Mouse (Mus musculus) cerebellum, adult 11-12 months (tissue): Measurements from ENCODE around the gene Tmem139.
A peak's percentile ranks its signal among the peaks of the same experiment; 100 is the strongest.

Experiments
- DNase-seq: peaks from one replicate; pipeline ENCODE4 v3.0.0; 2022

Tmem139 gene

DNA sequence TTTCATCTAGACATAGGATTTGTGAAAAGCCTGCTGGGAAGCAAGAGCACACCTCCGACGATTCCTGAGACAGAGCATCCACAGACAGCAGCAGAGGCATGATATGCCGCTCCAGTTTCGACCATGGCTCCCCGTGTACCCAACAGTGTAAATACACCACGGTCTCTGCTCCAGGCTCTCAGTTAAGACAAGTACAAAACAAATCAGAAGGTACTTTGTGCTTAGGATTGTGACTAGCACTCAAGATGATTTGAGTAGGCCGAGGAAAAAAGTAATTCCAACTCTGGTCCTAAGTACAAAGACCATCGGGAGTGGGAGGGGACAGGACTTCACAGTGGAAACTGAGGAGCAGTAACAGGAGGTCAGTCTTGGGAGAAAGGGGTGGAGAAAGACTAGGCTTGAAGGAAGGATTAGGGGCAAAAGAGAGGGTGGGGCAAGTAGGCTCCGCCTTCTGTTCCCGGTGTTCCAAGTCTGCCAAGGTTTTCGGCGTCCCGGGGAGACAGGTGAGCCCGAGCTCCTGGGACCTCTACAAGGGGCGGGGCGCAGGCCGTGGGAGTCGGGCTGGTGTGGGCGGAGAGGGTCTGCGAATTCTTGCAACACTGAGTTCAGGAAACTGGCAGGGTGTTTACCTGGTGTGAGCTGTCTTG is at the start of gene Tmem139:
TSS of gene Tmem139 (plus strand) at position 447 of the 647 bp plus-strand sequence.
- DNase-seq = no peak

DNA sequence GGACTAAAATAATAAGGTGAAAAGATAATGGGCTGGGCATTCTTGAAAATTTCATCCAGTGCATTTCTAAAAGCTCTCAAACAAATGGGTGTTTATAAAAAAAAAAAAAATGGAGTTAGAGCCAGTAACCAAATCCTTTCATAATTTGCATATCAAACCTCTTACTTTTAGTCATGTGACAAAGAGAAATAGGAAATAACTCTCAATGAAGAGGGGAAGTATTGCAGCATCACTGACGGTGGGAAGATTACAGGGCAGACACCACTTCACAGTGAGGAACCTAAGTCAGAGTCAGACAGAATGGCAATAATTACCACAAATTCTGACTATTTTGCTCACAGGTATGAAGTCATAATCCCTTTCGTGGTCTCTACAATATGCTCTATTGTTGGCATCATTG is 46.7 kb upstream of the Tmem139 start, which contains the start of gene Tas2r144:
TSS of gene Tas2r144 (plus strand) at position 301 of the 400 bp plus-strand sequence.
- DNase-seq = no peak

- no peak for DNase-seq
These were observed 39.5 kb upstream of the Tmem139 start for GRCm38 (mm10) chr6:42222286-42222685.

GRCm38 (mm10) chr6:42225046-42225445 is 36.7 kb upstream of the Tmem139 start:
- no peak for DNase-seq

DNA sequence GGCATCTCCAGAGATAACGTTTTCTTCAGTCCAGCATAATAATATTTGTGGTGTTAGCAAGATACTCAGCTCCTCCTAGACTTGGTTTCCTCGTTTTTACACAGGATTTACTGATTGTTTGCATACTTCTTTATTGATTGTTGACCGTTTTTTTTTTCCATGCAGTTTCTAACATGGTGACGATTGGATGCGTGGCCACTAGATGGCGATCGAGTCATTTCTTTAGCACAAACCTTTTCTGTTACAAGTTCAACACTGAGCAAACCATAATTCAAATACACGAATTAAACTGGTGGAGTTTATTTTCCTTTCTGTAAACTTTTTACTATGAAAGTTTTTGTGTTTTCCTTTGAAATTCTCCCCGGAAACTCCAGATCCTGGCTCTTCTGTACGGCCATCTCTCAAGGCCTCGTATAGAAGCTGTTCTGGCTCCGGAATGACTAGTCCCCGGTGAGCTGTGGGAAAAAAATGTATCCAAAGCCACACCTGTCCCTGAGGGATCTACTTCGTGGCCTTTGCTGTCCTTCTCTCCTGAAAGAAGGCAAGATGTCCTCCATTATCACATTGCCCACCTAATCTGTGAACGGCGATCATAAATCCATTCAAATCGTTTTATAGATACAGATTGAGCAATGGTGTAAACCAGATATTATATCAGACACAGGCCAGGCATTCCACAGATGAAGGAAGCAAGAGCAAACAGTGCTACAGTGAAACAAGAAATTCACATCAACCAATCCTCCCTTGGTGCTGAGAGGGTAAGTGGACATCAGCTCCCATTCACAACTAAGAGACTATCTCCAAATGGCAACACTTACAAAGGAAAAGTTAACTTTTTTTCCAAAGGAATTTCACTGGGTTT is 34.3 kb upstream of the Tmem139 start:
- DNase-seq = peak; percentile 13

GRCm38 (mm10) chr6:42229610-42230009 is 32.2 kb upstream of the Tmem139 start:
- DNase-seq = no peak

GRCm38 (mm10) chr6:42231191-42231590 is 30.6 kb upstream of the Tmem139 start:
- no peak for DNase-seq

GRCm38 (mm10) chr6:42237276-42237805 is 24.4 kb upstream of the Tmem139 start:
- DNase-seq = no peak

- DNase-seq = no peak
These were observed 20.3 kb upstream of the Tmem139 start for GRCm38 (mm10) chr6:42241311-42242045.

DNA sequence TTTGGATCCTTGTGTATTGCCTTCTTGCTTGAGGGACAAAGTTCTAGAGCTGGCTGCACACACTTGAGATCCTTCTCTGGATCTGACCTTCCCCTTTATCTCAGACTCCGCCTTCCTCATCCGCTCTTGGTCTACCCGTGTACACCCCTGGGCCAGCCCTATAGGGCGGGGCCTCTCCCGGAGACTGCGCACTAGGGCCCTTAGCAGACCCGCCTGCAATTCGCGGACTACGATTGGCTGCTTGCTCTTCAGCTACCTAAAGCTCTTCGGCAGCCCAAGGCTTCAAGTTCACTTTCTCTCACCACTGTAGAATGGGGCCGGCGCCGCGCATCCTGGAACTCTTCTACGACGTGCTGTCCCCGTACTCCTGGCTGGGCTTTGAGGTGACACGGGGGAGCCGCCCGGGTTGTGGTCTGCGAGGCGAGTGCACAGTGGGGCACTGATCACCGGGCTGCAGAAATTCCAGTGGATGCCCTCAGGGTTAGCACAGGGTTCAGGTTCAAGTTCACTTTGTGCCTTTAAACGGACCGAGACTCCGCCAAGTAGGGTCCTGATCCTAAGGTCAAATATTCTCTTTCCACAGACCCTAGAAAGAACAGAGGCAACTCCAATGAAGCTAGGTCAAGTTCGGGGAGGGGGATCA is 15.9 kb upstream of the Tmem139 start, which contains the start of gene Gstk1:
TSS of gene Gstk1 (plus strand) at position 225 of the 643 bp plus-strand sequence.
- peak; percentile 75 for DNase-seq

- DNase-seq = no peak
These were observed 14.6 kb upstream of the Tmem139 start for GRCm38 (mm10) chr6:42247173-42247572.

DNA sequence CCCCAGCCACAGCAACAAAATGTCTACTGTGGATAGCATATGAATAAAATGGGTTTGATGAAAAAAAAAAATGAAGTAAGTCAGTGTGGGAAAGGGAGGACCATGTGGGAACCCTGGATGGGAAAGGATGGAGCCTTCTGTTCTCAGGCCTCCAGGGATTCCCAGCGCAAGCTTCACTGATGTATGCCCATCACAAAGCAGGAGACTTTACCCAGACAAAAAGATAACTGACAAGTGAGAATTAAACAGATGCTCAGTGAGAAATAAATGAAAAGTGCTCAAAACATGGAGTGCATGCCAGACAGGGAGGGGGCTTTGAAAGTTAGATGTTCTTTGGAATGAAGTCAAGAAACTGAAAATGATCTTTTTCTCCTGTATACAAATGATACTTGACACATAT is 13.8 kb upstream of the Tmem139 start:
- DNase-seq = no peak

GRCm38 (mm10) chr6:42251791-42252190 is 10.0 kb upstream of the Tmem139 start:
- DNase-seq = no peak

GRCm38 (mm10) chr6:42253103-42253502 is 8.7 kb upstream of the Tmem139 start:
- no peak for DNase-seq

- DNase-seq = no peak
These were observed 4.4 kb upstream of the Tmem139 start for GRCm38 (mm10) chr6:42257303-42257863.

DNA sequence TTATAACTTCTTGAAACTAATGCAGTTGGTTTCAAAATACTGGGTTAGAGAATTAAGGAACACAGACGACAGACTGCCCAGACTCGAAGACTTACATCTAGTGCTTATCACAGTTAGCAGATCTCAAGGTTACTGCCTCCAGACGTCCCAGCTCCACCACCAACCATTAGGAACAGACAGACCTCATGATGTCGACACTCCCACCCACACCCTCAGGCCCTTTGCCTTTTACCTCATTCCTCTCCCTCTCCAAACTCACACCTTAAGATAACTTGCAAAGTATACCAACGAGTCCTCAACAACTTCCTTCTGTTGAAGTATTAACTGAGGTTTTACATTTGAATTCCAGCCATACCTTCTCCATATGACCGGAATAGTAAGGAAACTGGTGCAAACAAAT is 1.3 kb upstream of the Tmem139 start:
- DNase-seq = no peak

- DNase-seq = peak; percentile 99
These were observed 3.0 kb downstream of the Tmem139 start, which contains the start of gene Casp2 for GRCm38 (mm10) chr6:42264626-42265312. TSS of gene Casp2 (plus strand) at chr6:42264985.

DNA sequence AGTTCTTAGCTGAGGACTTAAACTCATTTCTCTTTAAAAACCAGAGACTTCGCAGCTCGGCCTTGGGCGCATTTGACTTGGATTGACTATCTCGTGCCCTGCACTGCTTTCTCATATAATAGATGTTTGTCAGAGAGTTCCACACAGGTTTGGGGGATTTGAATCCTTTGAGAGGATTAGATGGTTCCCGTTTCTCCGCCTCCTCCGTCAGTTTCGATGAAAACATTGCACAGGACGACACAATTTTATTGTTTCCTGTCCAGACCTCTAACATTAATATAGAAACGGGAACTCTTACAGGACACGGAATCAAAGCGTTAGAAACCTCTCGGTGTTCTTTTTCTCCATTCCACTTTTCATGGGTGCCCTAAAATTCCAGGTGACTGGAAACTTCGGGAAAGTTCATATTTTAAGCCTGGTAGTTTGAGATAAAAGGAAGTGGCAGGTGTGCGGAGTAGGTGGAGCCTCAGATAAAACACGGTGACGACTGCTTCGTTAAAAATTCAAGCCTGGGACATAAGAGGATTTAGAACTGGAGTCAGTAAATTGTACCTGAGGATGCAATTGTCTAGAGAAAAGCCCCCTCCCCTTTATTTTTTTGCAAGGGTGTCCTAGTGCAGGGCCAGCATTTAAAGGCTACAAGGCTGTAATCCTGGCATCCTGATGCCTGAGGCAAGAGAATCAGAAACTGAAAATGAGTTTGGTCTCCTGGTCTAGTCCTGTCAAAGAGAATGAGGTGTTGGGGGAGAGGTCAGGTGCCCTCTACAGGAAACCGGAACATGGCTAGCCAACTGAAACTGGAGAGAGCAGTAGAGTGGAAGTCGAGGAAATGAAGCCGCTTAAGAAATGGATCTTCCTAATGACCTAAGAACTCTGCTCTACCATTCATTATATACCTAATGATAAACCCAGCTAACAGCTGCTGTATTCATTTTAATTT is 3.9 kb downstream of the Tmem139 start:
- DNase-seq = no peak

GRCm38 (mm10) chr6:42270817-42271216 is 9.0 kb downstream of the Tmem139 start:
- no peak for DNase-seq

GRCm38 (mm10) chr6:42276151-42276550 is 14.4 kb downstream of the Tmem139 start:
- DNase-seq = no peak
